Comparison of ENCODE assay signal across 9 mouse cellular contexts in the genomic region with DNA sequence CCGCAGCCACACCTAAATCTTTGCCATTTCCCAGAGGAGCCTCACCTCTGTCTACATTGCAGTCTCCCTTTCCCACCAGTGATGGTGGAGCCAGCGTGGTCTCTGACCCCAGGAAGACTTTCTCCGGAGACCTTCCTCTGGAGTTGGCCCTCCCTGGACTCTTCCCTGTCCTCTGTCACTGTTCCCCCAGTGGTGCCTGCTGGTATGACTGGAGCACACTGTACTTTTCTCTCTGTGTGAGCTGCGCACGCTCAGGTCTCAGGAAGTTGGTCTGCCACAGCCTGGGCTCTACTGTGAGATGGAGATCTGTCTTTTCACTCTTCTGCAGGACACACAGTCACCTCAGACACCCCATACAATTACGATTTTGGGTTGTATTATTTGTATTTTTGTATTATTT. TPM values are rescaled to one million over a fixed set of nuclear protein-coding genes. Genes with fewer than 3 reads are reported as not detected.
DNase-seq lines count a peak whose midpoint lies in the region; ATAC-seq and TF ChIP-seq lines count a peak whose summit lies in the region.
"Had no signal": no experiment of that assay in that cellular context is flagged by ENCODE, and none has a peak within 500 bp of the region (broad histone marks: within the 10 kb centered on the region; RNA-seq: fewer than 3 reads in every experiment).

No protein-coding gene starts in this region.

- in situ Hi-C loops in CH12.LX (cut with MboI; ENCODE audit: low pct_ligation_motif_present, low pct_unique_long_range_greater_than_20kb, low sequenced_read_pairs), result no loop called here

- ATAC-seq in kidney, embryonic 15.5 days (replicated peaks; ENCODE audit: low FRiP score), result no peak
- ATAC-seq in liver, postnatal 0 days, result peak; percentile 67

- H3K9ac ChIP-seq in kidney, embryonic 15.5 days, result no peak overlapping the region
- no peak overlapping the region for H3K9ac ChIP-seq in CH12.LX (ENCODE audit: insufficient read depth, low read depth)
- H3K9ac ChIP-seq in liver, postnatal 0 days (replicated peaks), result no peak overlapping the region
- H3K9ac ChIP-seq: embryonic facial prominence, embryonic 13.5 days had no signal

- no peak for TF ChIP-seq EP300 in CH12.LX (IDR thresholded peaks at IDR 0.05; ENCODE audit: low read length)
- TF ChIP-seq EP300 in liver, postnatal 0 days (IDR thresholded peaks at IDR 0.05; ENCODE audit: low read depth), result no peak

- H3K4me2 ChIP-seq in kidney, embryonic 15.5 days, result no peak overlapping the region
- H3K4me2 ChIP-seq in CH12.LX (ENCODE audit: insufficient read depth, low read depth, poor library complexity, severe bottlenecking), result no peak overlapping the region
- H3K4me2 ChIP-seq in liver, postnatal 0 days (ENCODE audit: low read depth, low read length), result no peak overlapping the region
- H3K4me2 ChIP-seq: embryonic facial prominence, embryonic 13.5 days had no signal

- TF ChIP-seq RAD21 in CH12.LX (IDR thresholded peaks at IDR 0.05; ENCODE audit: low read depth, low read length), result no peak

- H3K27ac ChIP-seq in kidney, adult 2 months (ENCODE audit: insufficient read depth, low read depth, low read length), result no peak overlapping the region
- no peak overlapping the region for H3K27ac ChIP-seq in kidney, embryonic 15.5 days
- H3K27ac ChIP-seq in CH12.LX (ENCODE audit: insufficient read depth, low read depth), result no peak overlapping the region
- H3K27ac ChIP-seq in liver, postnatal 0 days (ENCODE audit: low read depth), result no peak overlapping the region
- H3K27ac ChIP-seq: embryonic facial prominence, embryonic 13.5 days had no signal

- no peaks in the 10 kb centered on the region for H3K79me2 ChIP-seq in CH12.LX (replicated peaks; ENCODE audit: control insufficient read depth, extremely low read depth, insufficient read depth, poor library complexity, severe bottlenecking)

- H3K36me3 ChIP-seq in kidney, adult 2 months (ENCODE audit: control insufficient read depth, insufficient read depth, low read length), result no peaks in the 10 kb centered on the region
- H3K36me3 ChIP-seq in kidney, embryonic 15.5 days, result no peaks in the 10 kb centered on the region
- H3K36me3 ChIP-seq in CH12.LX (replicated peaks in 1 of 2; ENCODE audit: control insufficient read depth in 1 of 2, insufficient read depth in 1 of 2, low read length in 1 of 2), result no peaks in the 10 kb centered on the region
- H3K36me3 ChIP-seq in liver, postnatal 0 days (replicated peaks; ENCODE audit: insufficient read depth, low read length), result no peaks in the 10 kb centered on the region
- H3K36me3 ChIP-seq: embryonic facial prominence, embryonic 13.5 days had no signal

- dilution Hi-C loops in CH12.LX (cut with MboI; ENCODE audit: extremely low pct_ligation_motif_present, extremely low pct_unique_long_range_greater_than_20kb, low sequenced_read_pairs), result no loop called here

- H3K4me1 ChIP-seq in kidney, adult 2 months (ENCODE audit: control insufficient read depth, insufficient read depth, low read length), result no peaks in the 10 kb centered on the region
- H3K4me1 ChIP-seq in kidney, embryonic 15.5 days, result peaks cover 32% of the 10 kb centered on the region
- no peaks in the 10 kb centered on the region for H3K4me1 ChIP-seq in CH12.LX (ENCODE audit: control insufficient read depth in 1 of 2, insufficient read depth in 2 of 2)
- no peaks in the 10 kb centered on the region for H3K4me1 ChIP-seq in liver, postnatal 0 days (ENCODE audit: insufficient read depth)

- no peaks in the 10 kb centered on the region for H3K9me3 ChIP-seq in kidney, embryonic 15.5 days (replicated peaks)
- no peaks in the 10 kb centered on the region for H3K9me3 ChIP-seq in CH12.LX (replicated peaks; ENCODE audit: low read length)
- H3K9me3 ChIP-seq in liver, postnatal 0 days (ENCODE audit: low read length), result no peaks in the 10 kb centered on the region
- H3K9me3 ChIP-seq: embryonic facial prominence, embryonic 13.5 days had no signal

- no peak overlapping the region for H3K4me3 ChIP-seq in kidney, adult 2 months (ENCODE audit: insufficient read depth, low read depth, low read length)
- H3K4me3 ChIP-seq in kidney, embryonic 15.5 days (replicated peaks), result no peak overlapping the region
- H3K4me3 ChIP-seq in CH12.LX (replicated peaks in 1 of 3; ENCODE audit: low read depth in 2 of 3, low read length in 2 of 3, poor library complexity in 1 of 3), result no peak overlapping the region
- H3K4me3 ChIP-seq in liver, postnatal 0 days (ENCODE audit: low read depth, low read length), result no peak overlapping the region
- H3K4me3 ChIP-seq: embryonic facial prominence, embryonic 13.5 days had no signal

- H3K27me3 ChIP-seq in kidney, adult 2 months (replicated peaks; ENCODE audit: control insufficient read depth, insufficient read depth, low read length), result no peaks in the 10 kb centered on the region
- peaks cover 35% of the 10 kb centered on the region for H3K27me3 ChIP-seq in kidney, embryonic 15.5 days
- H3K27me3 ChIP-seq in CH12.LX (replicated peaks), result peaks cover 17% of the 10 kb centered on the region
- H3K27me3 ChIP-seq in liver, postnatal 0 days (ENCODE audit: insufficient read depth, low read length), result peaks cover 21% of the 10 kb centered on the region

- DNase-seq in kidney, adult 2 months, result no peak
- peak; percentile 19 for DNase-seq in CH12.LX (ENCODE audit: extremely low read depth)
- DNase-seq in c-Kit-positive CD71-negative TER-119-negative erythroid progenitor cells, embryonic 14.5 days (ENCODE audit: low read depth), result peak; percentile 35
- peak; percentile 56 for DNase-seq in liver, postnatal 0 days
- no peak for DNase-seq in gastrocnemius, postnatal 4 days (ENCODE audit: low spot score in 2 of 2)
- DNase-seq in adrenal gland, postnatal 36 days, result no peak
- DNase-seq in urinary bladder, postnatal 25 days (ENCODE audit: low spot score), result no peak

- TF ChIP-seq CTCF in kidney, adult 2 months (conservative IDR thresholded peaks at IDR 0.05; ENCODE audit: insufficient read depth, insufficient read length, low read depth, low read length), result peak; percentile 23; the same call in 1 of the 2 replicates
- peak in 1 of 2 experiments; percentile 24; a peak in 2 of 4 replicates for TF ChIP-seq CTCF in CH12.LX (conservative IDR thresholded peaks at IDR 0.05 in 1 of 2, IDR thresholded peaks at IDR 0.05 in 1 of 2; ENCODE audit: low read depth in 2 of 2, low read length in 2 of 2)
- TF ChIP-seq CTCF in liver, postnatal 0 days (IDR thresholded peaks at IDR 0.05; ENCODE audit: low read depth), result peak; percentile 59

- TF ChIP-seq POLR2A in kidney, adult 2 months (IDR thresholded peaks at IDR 0.05; ENCODE audit: low read depth, low read length), result no peak
- no peak for TF ChIP-seq POLR2A in CH12.LX (IDR thresholded peaks at IDR 0.05; ENCODE audit: low read depth, low read length)

- WGBS in kidney, adult 2 months, result 69% methylated on average over 6 of the region's 6 CpGs
- WGBS in kidney, embryonic 15.5 days, result 67% methylated on average over 6 of the region's 6 CpGs
- 32% methylated on average over 6 of the region's 6 CpGs for whole genome bisulfite sequencing in liver, postnatal 0 days (ENCODE audit: insufficient replicate concordance)

TF ChIP-seq in CH12.LX, 34 proteins besides CTCF, POLR2A, EP300 and RAD21:
- no peak for TF ChIP-seq JUND (conservative IDR thresholded peaks at IDR 0.05; ENCODE audit: low read depth, low read length)
- TF ChIP-seq NRF1 (IDR thresholded peaks at IDR 0.05; ENCODE audit: low read depth, low read length), result peak; percentile 76

RNA-seq across cellular contexts. Expression of a gene that starts 39.6 kb away (rescaled TPM):
- polyA plus RNA-seq in kidney, adult 2 months (2012; rRNA removed), result 78.4 and 89.6 TPM in 2 replicates
- polyA plus RNA-seq in kidney, embryonic 15.5 days (2015; fragmentation: Nextera tagmentation; extraction: Ambion mirVana), result 78.5 and 91.6 TPM in 2 replicates
- 26.8 and 46.2 TPM in 2 replicates for total RNA-seq in CH12.LX (2012; rRNA removed)
- 55.3 and 64.9 TPM in 2 replicates for total RNA-seq in CH12.LX (2014; rRNA removed)
- 30.5 and 33.4 TPM in 2 replicates for polyA plus RNA-seq in CH12.LX (2012; ENCODE audit: insufficient read length, low read depth)
- 25.4 and 29.6 TPM in 2 replicates for polyA plus RNA-seq in liver, postnatal 0 days (2015; fragmentation: Nextera tagmentation; extraction: Ambion mirVana)
- 1 to 10 TPM; 5.8 to 7.0 TPM for total RNA-seq in gastrocnemius, postnatal 4 days (2021)
- 10 to 100 TPM; 19.8 to 20.2 TPM for total RNA-seq in adrenal gland, postnatal 36 days (2021)

Comparison
In these comparisons a context has a peak if more than half of its experiments do, and no peak if none do; other contexts are left out.
1. DNase-seq: peak in CH12.LX (single experiment), c-Kit-positive CD71-negative TER-119-negative erythroid progenitor cells, embryonic 14.5 days (single experiment) and liver, postnatal 0 days (single experiment); none in kidney, adult 2 months (single experiment), gastrocnemius, postnatal 4 days (0 of 2), adrenal gland, postnatal 36 days (0 of 2) and urinary bladder, postnatal 25 days (single experiment).